Comparison of ENCODE assay signal across 30 mouse cellular contexts in the genomic region with DNA sequence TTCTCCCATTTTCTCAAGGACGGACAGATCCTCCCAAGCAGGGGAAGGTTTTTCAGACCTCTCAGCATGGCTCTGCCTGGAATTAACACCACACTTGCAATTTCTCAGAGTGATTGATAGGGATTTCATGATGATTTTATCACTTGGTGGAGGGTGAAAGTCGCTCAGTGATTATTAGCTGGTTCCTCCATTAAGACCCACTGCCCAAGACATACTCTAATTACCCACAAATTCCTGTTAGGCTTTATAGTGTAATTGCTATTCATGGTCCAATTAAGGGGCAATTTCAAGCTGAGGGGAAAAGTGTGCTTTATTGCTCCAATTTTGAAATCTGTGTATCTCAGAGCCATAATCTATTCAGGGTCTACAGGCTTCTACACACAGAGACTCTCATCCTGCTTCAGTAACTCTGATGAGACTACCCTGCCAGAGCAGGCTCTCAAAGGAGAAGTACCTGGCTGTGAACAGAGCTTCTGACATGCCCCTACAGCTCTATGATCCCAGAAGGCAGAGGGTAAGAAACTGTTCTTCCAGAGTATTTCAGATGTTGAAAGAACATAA. TPM values are rescaled to one million over a fixed set of nuclear protein-coding genes. Genes with fewer than 3 reads are reported as not detected.
DNase-seq lines count a peak whose midpoint lies in the region; ATAC-seq and TF ChIP-seq lines count a peak whose summit lies in the region.
"Had no signal": no experiment of that assay in that cellular context is flagged by ENCODE, and none has a peak within 500 bp of the region (broad histone marks: within the 10 kb centered on the region; RNA-seq: fewer than 3 reads in every experiment).

No protein-coding gene starts in this region.

- no peaks in the 10 kb centered on the region for H3K36me3 ChIP-seq in forebrain, embryonic 13.5 days (ENCODE audit: poor library complexity, severe bottlenecking)
- H3K36me3 ChIP-seq in forebrain, embryonic 12.5 days (replicated peaks), result no peaks in the 10 kb centered on the region
- no peaks in the 10 kb centered on the region for H3K36me3 ChIP-seq in hindbrain, embryonic 14.5 days (replicated peaks; ENCODE audit: control insufficient read depth, insufficient read depth)
- no peaks in the 10 kb centered on the region for H3K36me3 ChIP-seq in hindbrain, embryonic 10.5 days
- H3K36me3 ChIP-seq in neural tube, embryonic 14.5 days (ENCODE audit: control insufficient read depth, insufficient read depth, low read length), result no peaks in the 10 kb centered on the region
- H3K36me3 ChIP-seq: embryonic facial prominence, embryonic 12.5 days; embryonic facial prominence, embryonic 15.5 days; forebrain, embryonic 15.5 days; G1E; hindbrain, embryonic 15.5 days; intestine, embryonic 15.5 days had no signal

- no peak overlapping the region for H3K9ac ChIP-seq in forebrain, embryonic 13.5 days
- no peak overlapping the region for H3K9ac ChIP-seq in forebrain, embryonic 12.5 days
- no peak overlapping the region for H3K9ac ChIP-seq in hindbrain, embryonic 14.5 days
- H3K9ac ChIP-seq in neural tube, embryonic 14.5 days (replicated peaks; ENCODE audit: low read depth, low read length), result no peak overlapping the region
- H3K9ac ChIP-seq: embryonic facial prominence, embryonic 12.5 days; embryonic facial prominence, embryonic 15.5 days; forebrain, embryonic 15.5 days; hindbrain, embryonic 15.5 days; intestine, embryonic 15.5 days had no signal

- ATAC-seq in forebrain, embryonic 13.5 days, result peak; percentile 16; the same call in 1 of the 2 replicates
- ATAC-seq in forebrain, embryonic 12.5 days (ENCODE audit: low FRiP score), result no peak
- ATAC-seq in hindbrain, embryonic 14.5 days (ENCODE audit: low FRiP score), result peak; percentile 66; the same call in 1 of the 2 replicates
- peak; percentile 86 for ATAC-seq in neural tube, embryonic 14.5 days (ENCODE audit: low read depth)
- ATAC-seq: forebrain, embryonic 15.5 days; intestine, embryonic 15.5 days; Patski had no signal

- no peak for TF ChIP-seq POLR2A in brain, embryonic 14.5 days (IDR thresholded peaks at IDR 0.05; ENCODE audit: borderline replicate concordance, extremely low read depth, insufficient read depth, insufficient read length, poor library complexity, severe bottlenecking)

- no peak overlapping the region for H3K4me3 ChIP-seq in forebrain, embryonic 13.5 days
- H3K4me3 ChIP-seq in forebrain, embryonic 12.5 days (replicated peaks), result no peak overlapping the region
- no peak overlapping the region for H3K4me3 ChIP-seq in hindbrain, embryonic 14.5 days (replicated peaks; ENCODE audit: low read length)
- no peak overlapping the region for H3K4me3 ChIP-seq in hindbrain, embryonic 10.5 days
- no peak overlapping the region for H3K4me3 ChIP-seq in neural tube, embryonic 14.5 days (ENCODE audit: low read depth, low read length)
- H3K4me3 ChIP-seq: embryonic facial prominence, embryonic 12.5 days; embryonic facial prominence, embryonic 15.5 days; forebrain, embryonic 15.5 days; gastrocnemius, adult 2 months; hindbrain, embryonic 15.5 days; intestine, embryonic 15.5 days had no signal

- no peak overlapping the region for H3K27ac ChIP-seq in forebrain, embryonic 13.5 days
- no peak overlapping the region for H3K27ac ChIP-seq in forebrain, embryonic 12.5 days
- H3K27ac ChIP-seq in hindbrain, embryonic 14.5 days, result no peak overlapping the region
- no peak overlapping the region for H3K27ac ChIP-seq in hindbrain, embryonic 10.5 days
- H3K27ac ChIP-seq in neural tube, embryonic 14.5 days (ENCODE audit: low read depth, low read length), result no peak overlapping the region
- H3K27ac ChIP-seq: embryonic facial prominence, embryonic 12.5 days; embryonic facial prominence, embryonic 15.5 days; forebrain, embryonic 15.5 days; gastrocnemius, adult 2 months; hindbrain, embryonic 15.5 days; intestine, embryonic 15.5 days had no signal

- no peak overlapping the region for H3K4me2 ChIP-seq in forebrain, embryonic 13.5 days
- H3K4me2 ChIP-seq in forebrain, embryonic 12.5 days, result no peak overlapping the region
- no peak overlapping the region for H3K4me2 ChIP-seq in hindbrain, embryonic 14.5 days (replicated peaks)
- H3K4me2 ChIP-seq in neural tube, embryonic 14.5 days (ENCODE audit: low read depth, low read length), result no peak overlapping the region
- H3K4me2 ChIP-seq: embryonic facial prominence, embryonic 12.5 days; embryonic facial prominence, embryonic 15.5 days; forebrain, embryonic 15.5 days; heart, embryonic 11.5 days; hindbrain, embryonic 15.5 days; intestine, embryonic 15.5 days had no signal

- 0 out of 2 replicates have a peak, but pooled peaks cover 2% of the 10 kb centered on the region for H3K4me1 ChIP-seq in forebrain, embryonic 13.5 days
- no peaks in the 10 kb centered on the region; the same call in 1 of the 2 replicates for H3K4me1 ChIP-seq in forebrain, embryonic 12.5 days
- no peaks in the 10 kb centered on the region for H3K4me1 ChIP-seq in hindbrain, embryonic 14.5 days (replicated peaks; ENCODE audit: control insufficient read depth, insufficient read depth, low read length)
- no peaks in the 10 kb centered on the region for H3K4me1 ChIP-seq in hindbrain, embryonic 10.5 days (replicated peaks)
- H3K4me1 ChIP-seq in neural tube, embryonic 14.5 days (ENCODE audit: control insufficient read depth, insufficient read depth, low read length), result peaks cover 2% of the 10 kb centered on the region; the same call in 1 of the 2 replicates
- H3K4me1 ChIP-seq: embryonic facial prominence, embryonic 12.5 days; embryonic facial prominence, embryonic 15.5 days; forebrain, embryonic 15.5 days; hindbrain, embryonic 15.5 days; intestine, embryonic 15.5 days had no signal

- 44% methylated on average over 2 of the region's 2 CpGs for WGBS in forebrain, embryonic 13.5 days
- WGBS in forebrain, embryonic 12.5 days, result 50% methylated on average over 2 of the region's 2 CpGs
- WGBS in hindbrain, embryonic 14.5 days, result 56% methylated on average over 2 of the region's 2 CpGs
- 78% methylated on average over 2 of the region's 2 CpGs for WGBS in hindbrain, embryonic 10.5 days
- WGBS in neural tube, embryonic 14.5 days, result 17% methylated on average over 2 of the region's 2 CpGs

- DNase-seq in hindbrain, embryonic 14.5 days (ENCODE audit: low spot score), result no peak
- DNase-seq in hindbrain, embryonic 10.5 days (ENCODE audit: low spot score), result no peak
- DNase-seq in brain, embryonic 14.5 days (ENCODE audit: low read depth), result peak; percentile 47
- DNase-seq in urinary bladder, adult 2 months (ENCODE audit: low spot score), result no peak
- DNase-seq: adrenal gland, postnatal 10 days; adrenal gland, postnatal 36 days; B cell, adult 2 months; cerebellum, adult 11 months; cerebellum, adult 2 months; cerebellum, adult 9-11 months; cerebellum, postnatal 25 days; gastrocnemius, adult 2 months; gastrocnemius, postnatal 14 days; heart, adult 11 months; kidney, adult 11 months had no signal

- no peaks in the 10 kb centered on the region for H3K9me3 ChIP-seq in forebrain, embryonic 13.5 days (replicated peaks)
- no peaks in the 10 kb centered on the region for H3K9me3 ChIP-seq in forebrain, embryonic 12.5 days
- no peaks in the 10 kb centered on the region for H3K9me3 ChIP-seq in hindbrain, embryonic 14.5 days (ENCODE audit: control insufficient read depth, low read length)
- H3K9me3 ChIP-seq in hindbrain, embryonic 10.5 days, result no peaks in the 10 kb centered on the region
- H3K9me3 ChIP-seq in neural tube, embryonic 14.5 days (ENCODE audit: control insufficient read depth, low read length), result no peaks in the 10 kb centered on the region
- H3K9me3 ChIP-seq: embryonic facial prominence, embryonic 12.5 days; embryonic facial prominence, embryonic 15.5 days; forebrain, embryonic 15.5 days; G1E; hindbrain, embryonic 15.5 days; intestine, embryonic 15.5 days had no signal

- no peak for TF ChIP-seq CTCF in brain, embryonic 14.5 days (IDR thresholded peaks at IDR 0.05; ENCODE audit: borderline replicate concordance, extremely low read depth, insufficient read depth, insufficient read length)

- H3K27me3 ChIP-seq in forebrain, embryonic 13.5 days, result no peaks in the 10 kb centered on the region
- no peaks in the 10 kb centered on the region for H3K27me3 ChIP-seq in forebrain, embryonic 12.5 days
- no peaks in the 10 kb centered on the region for H3K27me3 ChIP-seq in hindbrain, embryonic 14.5 days (ENCODE audit: control insufficient read depth, insufficient read depth, low read length)
- H3K27me3 ChIP-seq in hindbrain, embryonic 10.5 days (ENCODE audit: insufficient read depth, poor library complexity, severe bottlenecking), result no peaks in the 10 kb centered on the region
- no peaks in the 10 kb centered on the region for H3K27me3 ChIP-seq in neural tube, embryonic 14.5 days (ENCODE audit: control insufficient read depth, insufficient read depth, low read length)
- H3K27me3 ChIP-seq: CH12.LX; embryonic facial prominence, embryonic 12.5 days; embryonic facial prominence, embryonic 15.5 days; forebrain, embryonic 15.5 days; hindbrain, embryonic 15.5 days; intestine, embryonic 15.5 days; Patski had no signal

RNA-seq across cellular contexts. Expression of gene 4930474N05Rik, which starts 29.1 kb away (rescaled TPM):
- polyA plus RNA-seq in forebrain, embryonic 13.5 days (2015; fragmentation: Nextera tagmentation; extraction: Ambion mirVana), result not detected in 2 replicates
- not detected in 2 replicates for polyA plus RNA-seq in forebrain, embryonic 12.5 days (2016; fragmentation: Nextera tagmentation; extraction: Ambion mirVana)
- not detected in 2 replicates for polyA plus RNA-seq in hindbrain, embryonic 14.5 days (2014; fragmentation: Nextera tagmentation; extraction: Ambion mirVana)
- polyA plus RNA-seq in hindbrain, embryonic 10.5 days (2016; fragmentation: Nextera tagmentation; extraction: Ambion mirVana), result not detected in 2 replicates
- polyA plus RNA-seq in brain, embryonic 14.5 days (2012; rRNA removed), result not detected in 2 replicates
- not detected in 2 replicates for polyA plus RNA-seq in neural tube, embryonic 14.5 days (2014; fragmentation: Nextera tagmentation; extraction: Ambion mirVana)
- not detected in 2 replicates for polyA plus RNA-seq in urinary bladder, adult 2 months (2012; rRNA removed)
- polyA plus RNA-seq: cerebellum, adult 2 months; embryonic facial prominence, embryonic 12.5 days; embryonic facial prominence, embryonic 15.5 days; forebrain, embryonic 15.5 days; frontal cortex, adult 2 months; G1E; heart, embryonic 11.5 days; heart, embryonic 14.5 days; heart, postnatal 0 days; hindbrain, embryonic 15.5 days; intestine, embryonic 15.5 days; Patski had no signal
